ENCODE assay signal across 17 mouse cellular contexts in genomic region chr2:94766524-94766923, GRCm38 (mm10).
DNase-seq lines count a peak whose midpoint lies in the region; TF ChIP-seq lines count a peak whose summit lies in the region.
"Had no signal": no experiment of that assay in that cellular context is flagged by ENCODE, and none has a peak within 500 bp of the region (broad histone marks: within the 10 kb centered on the region; RNA-seq: fewer than 3 reads in every experiment).

No protein-coding gene starts in this region.

- TF ChIP-seq CTCF in layer of hippocampus, adult 2 months (conservative IDR thresholded peaks at IDR 0.05): peak; percentile 44

- no peak overlapping the region for H3K4me3 ChIP-seq in layer of hippocampus, adult 2 months
- H3K4me3 ChIP-seq: heart, adult 2 months; hindbrain, embryonic 15.5 days; left cerebral cortex, adult 2 months; limb, embryonic 13.5 days had no signal

- DNase-seq in layer of hippocampus, adult 2 months (ENCODE audit: low spot score in 2 of 2): no peak
- no peak for DNase-seq in layer of hippocampus, adult 8-10 months (ENCODE audit: low spot score in 2 of 2)
- peak; percentile 7 for DNase-seq in thymus, postnatal 4 days
- DNase-seq in thymus, postnatal 0 days (ENCODE audit: low spot score): no peak
- peak; percentile 2 for DNase-seq in NIH3T3 (ENCODE audit: low read depth)
- no peak for DNase-seq in urinary bladder, adult 18-20 months (ENCODE audit: low spot score in 2 of 2)
- no peak for DNase-seq in spleen, postnatal 10 days (ENCODE audit: low spot score in 2 of 2)
- DNase-seq: adrenal gland, postnatal 25 days; cerebellum, adult 9-11 months; heart, adult 2 months; kidney, adult 8-10 months; lung, postnatal 10 days; retina, postnatal 1 day; spleen, adult 18-20 months had no signal

- H3K27ac ChIP-seq in layer of hippocampus, adult 2 months: no peak overlapping the region
- H3K27ac ChIP-seq: heart, adult 2 months; hindbrain, embryonic 15.5 days; left cerebral cortex, adult 2 months; limb, embryonic 13.5 days had no signal

Comparison
In these comparisons a context has a peak if more than half of its experiments do, and no peak if none do; other contexts are left out.
1. DNase-seq: peak in thymus, postnatal 4 days (single experiment) and NIH3T3 (single experiment); none in layer of hippocampus, adult 2 months (0 of 2), layer of hippocampus, adult 8-10 months (0 of 2), thymus, postnatal 0 days (single experiment), urinary bladder, adult 18-20 months (0 of 2) and spleen, postnatal 10 days (0 of 2).